Mouse (Mus musculus) ovary, adult 18-20 months (tissue): ENCODE measurements around the gene Yy1.
"Not testable (repeated sequence)": the region's sequence is repeated elsewhere in the genome, so short reads cannot be mapped to it uniquely, and the experiment has no call there.

Experiments used
- DNase-seq: peaks from one replicate; pipeline ENCODE4 v3.0.0; 2022; ENCODE audit warnings: low spot score, mixed read lengths

Yy1 gene

GRCm38 (mm10) chr12:108826282-108826957 is 33.6 kb downstream of the Yy1 start:
- no peak for DNase-seq

DNA sequence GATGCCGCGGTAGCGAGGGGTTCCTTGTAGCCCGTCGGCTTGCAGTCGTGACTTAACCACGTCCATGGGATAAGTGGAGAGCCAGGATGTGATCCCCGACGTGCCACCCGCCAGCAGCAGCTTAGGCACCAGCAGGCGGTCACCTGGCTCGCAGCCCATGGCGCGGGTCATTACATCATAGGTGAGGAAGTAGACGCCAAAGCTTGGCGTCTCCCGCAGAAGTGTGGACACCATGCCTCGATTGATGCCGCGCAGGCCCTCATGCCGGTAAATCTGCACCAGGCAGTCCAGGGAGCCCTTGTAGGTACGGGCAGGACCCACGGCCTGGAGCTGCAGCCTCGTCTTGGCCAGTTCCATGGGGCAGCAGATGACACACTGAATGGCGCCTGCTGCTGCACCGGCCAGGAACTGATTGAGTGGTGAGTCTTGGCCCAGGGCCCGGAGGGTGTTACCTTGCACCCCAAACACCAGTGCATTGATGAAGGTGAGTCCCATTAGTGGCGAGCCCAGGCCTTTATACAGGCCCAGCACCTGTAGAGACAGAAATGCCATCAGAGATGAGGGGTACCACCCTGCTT is 34.3 kb downstream of the Yy1 start:
- no peak for DNase-seq

DNA sequence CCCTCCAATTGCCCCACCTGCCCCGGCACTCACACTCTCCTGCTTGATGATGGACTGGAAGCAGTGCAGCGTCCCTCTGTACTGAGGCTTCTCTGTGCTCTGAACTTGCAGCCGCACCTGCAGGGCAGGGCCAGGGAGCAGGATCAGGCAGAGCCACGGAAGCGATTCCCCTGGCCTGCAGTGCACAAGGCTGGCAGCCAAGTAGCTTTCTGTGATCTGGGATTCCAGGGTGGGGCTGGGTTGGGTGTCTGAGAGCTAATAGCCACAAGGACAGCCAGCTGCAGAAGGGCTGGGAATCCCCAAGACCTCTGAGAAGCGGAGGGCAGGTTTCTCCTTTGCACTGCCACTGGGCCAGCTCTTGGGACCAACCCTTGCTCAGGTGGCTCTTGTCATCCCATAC is 34.9 kb downstream of the Yy1 start:
- no peak for DNase-seq

- no peak for DNase-seq
These were observed 36.9 kb downstream of the Yy1 start for GRCm38 (mm10) chr12:108829636-108830035.

GRCm38 (mm10) chr12:108830358-108830757 is 37.6 kb downstream of the Yy1 start:
- no peak for DNase-seq

GRCm38 (mm10) chr12:108831966-108832643 is 39.3 kb downstream of the Yy1 start:
- DNase-seq, result peak; percentile 53

DNA sequence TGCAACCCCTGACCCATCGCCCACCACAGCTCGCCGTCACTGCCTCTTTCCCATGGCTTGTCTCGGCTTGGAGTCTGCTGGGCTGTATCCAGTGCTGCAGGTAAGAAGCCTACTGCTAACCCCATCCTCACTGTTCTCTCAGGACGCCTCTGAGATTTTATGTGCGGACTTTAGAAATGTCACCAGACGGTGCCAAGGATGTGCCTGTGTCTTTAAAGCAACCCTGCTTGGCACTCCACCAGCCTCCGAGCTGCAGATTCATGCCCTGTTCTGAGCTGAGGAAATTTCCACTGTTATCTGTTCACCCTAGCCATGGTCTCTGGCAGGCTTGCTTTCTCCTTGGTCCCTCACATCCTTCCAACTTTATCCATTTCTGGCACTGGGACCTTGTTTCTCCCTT is 40.1 kb downstream of the Yy1 start:
- DNase-seq, result no peak

- no peak for DNase-seq
These were observed 40.6 kb downstream of the Yy1 start for GRCm38 (mm10) chr12:108833408-108833807.

DNA sequence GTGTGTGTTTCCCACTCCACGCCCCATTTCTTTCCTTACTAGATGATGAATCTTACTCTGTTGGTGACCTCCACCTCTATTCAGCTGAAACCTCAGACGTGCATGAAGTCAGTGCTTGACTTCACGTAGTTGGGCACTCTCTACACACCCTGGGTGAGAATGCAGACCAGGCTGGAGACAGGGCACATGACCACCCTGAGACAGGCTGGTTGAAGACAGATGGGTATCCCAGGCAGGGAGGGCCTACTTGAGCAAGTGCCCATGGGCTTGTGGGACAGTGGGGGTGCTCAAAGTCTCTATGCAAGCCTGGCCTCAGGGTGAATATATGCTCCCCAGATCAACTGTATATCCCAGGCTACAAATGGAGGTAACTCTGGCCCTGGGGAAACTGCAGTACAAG is 41.6 kb downstream of the Yy1 start:
- no peak for DNase-seq

DNA sequence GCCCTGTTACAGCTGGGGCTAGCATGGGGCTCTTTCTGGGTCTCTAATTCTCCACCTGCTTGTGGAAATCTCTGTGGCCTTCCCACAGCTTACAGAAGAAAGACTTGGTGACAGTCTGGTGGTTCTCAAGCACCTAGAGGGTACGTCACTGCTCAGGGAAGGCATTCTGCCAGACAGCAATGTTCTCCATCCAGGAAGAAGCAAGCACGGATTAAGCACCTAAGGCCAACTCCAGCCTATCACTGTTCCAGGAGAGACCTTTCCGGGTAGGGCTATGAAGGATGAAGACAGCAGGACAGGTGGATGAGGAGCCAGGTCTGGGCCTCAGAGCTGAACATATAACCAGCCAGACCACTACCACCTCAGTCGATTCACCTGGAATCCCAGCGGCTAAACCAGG is 42.0 kb downstream of the Yy1 start:
- no peak for DNase-seq

DNA sequence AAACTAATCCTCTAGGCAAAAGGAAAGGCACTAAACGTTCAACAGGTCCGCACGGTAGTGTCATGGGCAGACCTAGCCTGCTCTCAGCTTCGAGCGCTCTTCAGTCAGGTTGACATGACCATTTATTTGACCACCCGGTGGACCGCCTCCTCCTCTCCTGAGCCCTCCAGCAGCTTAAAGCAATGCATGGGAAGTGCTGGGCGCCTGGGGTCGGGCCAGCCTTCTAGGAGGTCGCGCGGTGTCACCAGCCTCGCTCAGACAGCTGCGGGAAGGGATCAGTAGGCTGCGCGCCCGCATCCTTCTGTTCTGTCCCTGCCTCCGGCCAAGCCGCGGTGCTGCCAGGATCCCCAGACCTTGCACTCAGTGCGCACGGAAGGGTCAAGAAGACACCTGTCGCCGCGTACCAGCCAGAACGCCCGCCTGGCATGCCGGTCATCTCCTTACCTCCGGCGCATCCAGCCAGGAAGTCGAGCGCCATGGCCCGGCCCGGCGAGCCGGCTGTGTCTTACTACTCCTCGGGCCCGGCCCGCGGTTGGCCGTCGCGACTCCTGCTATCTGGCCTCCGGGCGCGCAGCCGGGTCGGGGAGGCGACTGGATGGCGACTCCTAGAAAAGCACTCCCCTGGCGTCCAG is 42.6 kb downstream of the Yy1 start:
- DNase-seq, result no peak

DNA sequence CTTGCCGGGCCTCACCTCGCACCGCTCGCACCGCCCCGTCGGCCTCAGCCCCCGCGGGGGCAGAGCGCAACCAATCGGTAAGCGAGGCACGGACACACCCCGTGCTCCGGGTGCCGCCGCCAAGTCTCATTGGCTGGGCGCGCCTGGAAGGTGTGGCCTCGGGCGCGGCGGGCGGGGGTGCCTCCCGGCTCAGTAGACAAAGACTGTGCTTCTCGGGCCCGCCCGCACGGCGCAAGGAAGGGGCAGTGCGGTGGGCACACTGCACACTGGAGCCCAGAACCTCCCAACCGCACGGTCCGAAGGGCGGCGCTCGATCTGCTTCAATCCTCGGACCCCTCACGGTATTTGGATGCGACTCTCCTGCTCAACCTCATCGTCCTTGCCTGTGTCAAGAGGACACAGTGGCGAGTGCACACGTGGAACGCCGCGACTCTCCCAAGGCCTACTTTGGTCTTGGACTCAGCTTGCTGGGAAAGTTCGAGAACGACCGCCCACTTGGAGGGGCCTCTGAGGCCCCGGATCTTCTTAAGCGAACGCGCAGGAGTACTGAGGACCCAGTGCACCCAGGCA is 43.2 kb downstream of the Yy1 start, which contains the start of the genes Slc25a29 and Slc25a47:
Gene Slc25a29, minus strand, starts transcription at position 44 of the 570 bp plus-strand sequence.
Gene Slc25a47, plus strand, starts transcription at position 207 of the 570 bp plus-strand sequence.
- DNase-seq, result peak; percentile 96

- no peak for DNase-seq
These were observed 43.9 kb downstream of the Yy1 start for GRCm38 (mm10) chr12:108836722-108837121.

GRCm38 (mm10) chr12:108841181-108841580 is 48.4 kb downstream of the Yy1 start:
- no peak for DNase-seq

DNA sequence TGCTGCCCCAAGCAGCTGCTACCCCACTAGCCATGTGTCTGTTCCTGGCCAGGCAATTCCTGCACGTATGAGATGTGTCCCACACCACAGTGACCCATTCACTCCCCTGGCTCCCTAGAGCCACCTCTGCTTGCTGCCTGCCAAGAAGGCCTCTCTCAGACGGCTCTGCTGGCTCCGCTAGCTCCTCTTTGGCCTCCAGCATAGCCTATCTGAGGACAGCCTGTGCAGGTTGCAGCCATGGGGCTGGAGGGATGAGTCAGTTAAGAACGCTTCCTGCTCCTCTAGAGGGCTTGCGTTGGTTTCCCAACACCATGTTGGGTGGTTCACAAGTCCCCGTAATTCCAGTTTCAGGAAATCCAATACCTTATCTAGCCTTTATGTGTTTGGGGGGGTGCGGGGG is 49.9 kb downstream of the Yy1 start:
- DNase-seq, result no peak

GRCm38 (mm10) chr12:108848033-108848432 is 55.3 kb downstream of the Yy1 start:
- not testable (repeated sequence) for DNase-seq

GRCm38 (mm10) chr12:108849488-108850022 is 56.8 kb downstream of the Yy1 start:
- DNase-seq, result no peak

DNA sequence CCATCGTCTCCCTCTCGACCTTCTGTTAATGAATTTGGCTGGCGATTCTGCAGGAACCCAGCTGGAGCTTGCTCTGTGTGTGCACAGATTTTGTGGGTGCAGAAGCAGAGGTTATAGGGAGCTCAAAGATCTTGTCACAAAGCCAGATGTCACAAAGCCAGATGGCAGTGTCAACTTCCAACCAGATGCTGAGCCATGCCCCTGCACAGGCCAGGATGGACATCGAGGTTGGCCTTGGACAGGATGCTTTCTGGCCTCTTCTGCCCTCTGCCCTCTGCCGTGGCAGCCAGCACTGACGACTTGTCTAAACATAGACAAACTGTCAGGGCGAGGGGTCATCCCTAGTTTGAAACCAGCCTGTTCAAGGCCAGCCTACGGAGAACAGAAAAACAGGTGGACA is 57.4 kb downstream of the Yy1 start:
- DNase-seq, result no peak

DNA sequence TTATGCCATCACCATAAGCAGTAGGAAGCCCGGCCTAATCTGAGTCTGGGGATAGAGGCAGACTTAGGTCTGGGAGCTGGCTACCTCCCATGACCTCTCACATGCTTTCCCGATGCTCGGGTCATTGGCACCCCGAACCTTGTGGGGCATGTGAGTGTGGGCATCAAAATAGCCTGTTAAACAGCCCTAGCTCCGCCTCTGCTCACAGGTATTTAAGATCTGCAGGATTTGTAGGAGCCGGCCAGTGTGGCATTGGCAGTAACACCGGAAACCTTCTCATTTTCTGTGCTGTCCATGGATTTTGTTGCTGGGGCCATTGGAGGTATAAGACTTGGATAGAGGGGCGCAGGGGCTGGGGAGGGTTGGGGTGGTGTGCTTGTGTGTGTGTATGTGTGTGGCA is 58.1 kb downstream of the Yy1 start:
- no peak for DNase-seq

- DNase-seq, result no peak
These were observed 60.0 kb downstream of the Yy1 start for GRCm38 (mm10) chr12:108852822-108853221.

- DNase-seq, result no peak
These were observed 62.3 kb downstream of the Yy1 start for GRCm38 (mm10) chr12:108855081-108855480.

GRCm38 (mm10) chr12:108856186-108856585 is 63.4 kb downstream of the Yy1 start:
- DNase-seq, result no peak
